Mouse (Mus musculus) kidney, postnatal 0 days (tissue): ENCODE data around the gene Ranbp3l. TPM values are rescaled to one million over a fixed set of nuclear protein-coding genes. Genes with fewer than 3 reads are reported as not detected.

Source experiments
- ATAC-seq: fragments of 200-750 bp; cut with Nextera tagmentation; replicated peaks from 2 replicates; pipeline ENCODE4 v1.8.0; 2017; ENCODE audit warnings: low read depth, moderate number of reproducible peaks, moderate TSS enrichment, moderate library complexity; ENCODE audit not compliant: low FRiP score
- DNase-seq: peaks from one replicate; pipeline ENCODE4 v3.0.0-alpha.2; 2016; ENCODE audit warnings: low spot score
- H3K27ac ChIP-seq: fragments of 300-500 bp; sonication (generic); 2 replicates; pipeline ENCODE4 v1.5.1; 2014; ENCODE audit warnings: mild to moderate bottlenecking
- H3K27me3 ChIP-seq: fragments of 300-500 bp; sonication (generic); 2 replicates; pipeline ENCODE4 v1.6.1; 2014; ENCODE audit warnings: low read length, mixed read lengths; ENCODE audit not compliant: insufficient read depth
- H3K36me3 ChIP-seq: fragments of 300-500 bp; sonication (generic); 2 replicates; pipeline ENCODE4 v1.6.1; 2014; ENCODE audit warnings: low read length, mixed read lengths; ENCODE audit not compliant: insufficient read depth
- H3K4me1 ChIP-seq: fragments of 300-500 bp; sonication (generic); replicated peaks from 2 replicates; pipeline ENCODE4 v1.6.1; 2014; ENCODE audit warnings: antibody characterized with exemption, low read length, mixed read lengths; ENCODE audit not compliant: insufficient read depth
- H3K4me2 ChIP-seq: fragments of 300-500 bp; sonication (generic); 2 replicates; pipeline ENCODE4 v1.6.1; 2014; ENCODE audit warnings: mild to moderate bottlenecking, low read length, moderate library complexity, mixed read lengths
- H3K4me3 ChIP-seq: fragments of 300-500 bp; sonication (generic); replicated peaks from 2 replicates; pipeline ENCODE4 v1.5.1; 2014; ENCODE audit warnings: low read depth, low read length
- H3K9ac ChIP-seq: fragments of 300-500 bp; sonication (generic); 2 replicates; pipeline ENCODE4 v1.6.1; 2014; ENCODE audit warnings: low read depth, low read length
- H3K9me3 ChIP-seq: fragments of 300-500 bp; sonication (generic); replicated peaks from 2 replicates; pipeline ENCODE4 v1.6.1; 2016; ENCODE audit warnings: low read length, inconsistent platforms, mixed read lengths
- CTCF ChIP-seq: IDR thresholded peaks from 2 replicates; pipeline ENCODE4 v1.5.1; 2016; ENCODE audit warnings: antibody characterized with exemption, low read depth, mild to moderate bottlenecking, moderate library complexity
- WGBS: fragments of 180-500 bp; shearing (Covaris S2); extraction: QIAGEN DNeasy Blood & Tissue Kit; methylation state at CpG from one replicate; pipeline ENCODE4 v1.1.7; 2014; 5-methylcytosine and 5-hydroxymethylcytosine counted together
- polyA plus RNA-seq: library from polyadenylated mRNA; unstranded; fragments of >200 nt; fragmentation: Nextera tagmentation; extraction: Ambion mirVana; gene quantifications from 2 replicates; pipeline ENCODE4 v1.2.1, GENCODE M21; 2015

Ranbp3l gene
- polyA plus RNA-seq, 1 experiment from 2014 or later = 37.8 TPM

DNA sequence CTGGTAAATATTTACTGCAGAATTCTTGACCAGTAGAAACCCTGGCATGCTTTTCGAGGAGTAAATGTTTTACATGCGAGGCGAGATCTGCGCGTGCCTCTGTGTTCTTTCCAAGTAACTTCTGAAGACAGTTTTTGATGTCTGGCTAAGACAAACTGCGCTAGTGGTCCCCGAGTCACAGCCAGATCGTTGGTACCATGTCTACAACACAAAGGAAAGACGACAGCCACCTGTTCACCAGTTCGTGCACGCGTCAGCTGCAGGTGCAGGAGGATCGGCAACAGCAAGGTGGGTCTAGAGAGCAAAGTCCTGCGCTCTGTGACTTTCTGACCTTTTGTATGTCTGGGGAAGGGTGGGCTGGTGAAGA lies 463 bp downstream of the Ranbp3l start:
- H3K27ac ChIP-seq = peak overlapping the region; percentile 73
- TF ChIP-seq CTCF = no peak
- ATAC-seq = peak; percentile 60

DNA sequence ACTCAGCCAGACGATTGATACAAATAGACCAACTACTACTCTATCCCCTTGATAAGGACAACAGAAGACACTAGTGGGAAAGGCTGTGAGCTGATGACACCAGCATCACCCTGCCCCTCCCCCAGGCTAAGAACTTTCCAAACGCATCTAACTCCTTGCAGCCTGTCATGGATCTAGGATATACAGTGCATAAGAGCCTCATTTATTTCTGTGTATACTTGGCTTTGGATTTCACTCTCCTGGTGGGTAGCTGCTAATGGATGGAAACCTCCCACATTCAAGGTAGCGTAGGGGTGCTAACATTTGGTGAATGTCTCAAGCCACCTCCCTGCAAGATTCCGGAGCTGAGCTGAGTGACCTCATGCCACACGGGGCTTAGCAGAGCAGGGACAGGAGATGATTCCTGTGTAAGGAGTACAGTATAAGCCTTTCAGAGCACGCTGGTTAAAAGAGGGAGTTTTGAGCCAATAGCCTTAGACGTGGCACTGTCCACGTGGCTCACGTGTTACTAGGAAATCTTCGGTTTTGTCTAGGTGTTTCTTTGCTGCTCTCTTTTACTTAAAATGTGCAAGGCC lies 1.4 kb downstream of the Ranbp3l start:
- Histone ChIP-seq H3K27ac (no peak overlapping the region), H3K27me3 (no peaks in the 10 kb centered on the region), H3K4me3 (0 out of 2 replicates have a peak overlapping the region, but pooled peaks have one; percentile 18), H3K36me3 (no peaks in the 10 kb centered on the region), H3K4me1 (0 out of 2 replicates have a peak, but pooled peaks cover 12% of the 10 kb centered on the region), H3K9me3 (no peaks in the 10 kb centered on the region), H3K4me2 (peak overlapping the region; percentile 49), H3K9ac (no peak overlapping the region)
- ATAC-seq (no peak; the same call in 1 of the 2 replicates), DNase-seq (peak; percentile 33)
- WGBS = 55% methylated on average over 10 of the region's 10 CpGs
- TF ChIP-seq CTCF = no peak

More for the DNA sequence above, 463 bp downstream of the Ranbp3l start:
- Histone ChIP-seq H3K36me3 (no peaks in the 10 kb centered on the region), H3K4me3 (peak overlapping the region; percentile 18), H3K4me1 (0 out of 2 replicates have a peak, but pooled peaks cover 12% of the 10 kb centered on the region), H3K27me3 (no peaks in the 10 kb centered on the region), H3K9me3 (no peaks in the 10 kb centered on the region), H3K9ac (no peak overlapping the region), H3K4me2 (peak overlapping the region; percentile 49)
- WGBS = 41% methylated on average over 14 of the region's 14 CpGs
- peak; percentile 15 for DNase-seq

DNA sequence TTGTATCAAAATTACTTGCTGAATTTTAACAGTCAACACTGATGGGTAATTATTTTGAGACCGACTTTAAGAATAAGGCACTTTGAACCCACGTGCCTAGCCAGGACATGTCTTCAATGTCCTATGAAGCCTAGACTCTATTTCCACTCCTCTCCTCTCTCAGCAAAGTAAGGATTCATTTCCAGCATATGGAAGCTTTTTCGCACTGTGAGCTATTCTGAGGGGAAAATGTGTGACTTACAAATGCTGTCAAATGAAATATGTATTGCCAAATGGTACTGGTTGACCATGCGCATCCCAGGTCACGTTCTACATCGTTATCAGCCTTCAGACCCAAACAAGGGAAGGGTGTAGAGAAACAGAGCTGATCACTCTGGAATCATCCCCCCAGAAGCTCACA lies 23.5 kb downstream of the Ranbp3l start:
- H3K27me3 ChIP-seq = no peaks in the 10 kb centered on the region
- no peaks in the 10 kb centered on the region for H3K36me3 ChIP-seq
- ATAC-seq (no peak), DNase-seq (no peak)
- no peak overlapping the region for H3K27ac ChIP-seq
- H3K9me3 ChIP-seq = no peaks in the 10 kb centered on the region
- H3K4me2 ChIP-seq = no peak overlapping the region
- no peak overlapping the region for H3K4me3 ChIP-seq
- H3K4me1 ChIP-seq = no peaks in the 10 kb centered on the region
- TF ChIP-seq CTCF = no peak
- no peak overlapping the region for H3K9ac ChIP-seq
- 91% methylated on average over 6 of the region's 6 CpGs for WGBS

DNA sequence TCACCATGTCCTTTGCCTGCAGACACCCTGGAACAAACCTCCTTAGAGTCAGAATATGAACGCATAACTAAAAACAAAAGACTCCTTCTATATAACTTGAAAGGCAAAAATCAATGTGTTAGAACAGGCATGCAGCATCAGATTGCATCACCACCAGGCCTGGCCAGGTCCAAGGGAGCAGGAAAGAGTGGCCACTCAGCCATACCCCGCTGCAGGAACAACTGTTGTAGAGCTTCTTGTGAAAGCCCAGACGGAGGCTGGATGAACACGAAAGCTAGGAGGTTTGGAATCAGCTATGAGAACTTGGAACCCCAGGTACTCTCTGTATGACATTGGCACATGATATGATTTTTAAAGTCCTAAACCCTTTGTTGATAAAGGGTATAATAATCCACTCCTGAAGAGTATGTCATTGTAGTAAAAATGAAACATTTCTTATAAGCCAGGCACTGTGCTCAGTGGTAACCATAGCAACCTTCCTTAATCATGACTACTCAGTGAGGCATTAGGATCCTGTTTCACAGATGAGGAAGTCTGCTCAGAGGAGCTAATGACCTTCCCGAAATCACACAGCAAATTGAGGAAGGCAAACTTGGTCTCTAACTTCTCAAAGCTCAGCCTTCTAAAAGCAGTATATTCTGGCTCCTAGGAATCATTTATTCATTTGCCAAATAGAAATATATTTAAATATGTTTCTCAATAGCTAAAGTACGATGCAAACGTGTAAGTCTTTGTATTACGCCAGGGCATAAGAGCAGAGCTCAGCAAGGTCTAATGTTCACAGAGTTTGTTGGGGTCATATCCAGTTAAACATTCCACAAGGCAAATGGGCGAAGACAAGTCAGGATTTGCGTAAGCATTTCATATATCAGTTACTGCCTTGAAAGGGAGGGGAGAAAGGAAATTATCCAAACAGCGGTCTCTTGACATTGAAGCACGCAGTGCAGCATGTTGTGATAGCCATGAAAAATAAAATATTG lies 24.4 kb downstream of the Ranbp3l start:
- Histone ChIP-seq H3K27ac (peak overlapping the region; percentile 27; the same call in 1 of the 2 replicates), H3K4me2 (no peak overlapping the region), H3K9ac (no peak overlapping the region), H3K36me3 (no peaks in the 10 kb centered on the region), H3K9me3 (no peaks in the 10 kb centered on the region), H3K4me1 (no peaks in the 10 kb centered on the region), H3K4me3 (no peak overlapping the region), H3K27me3 (no peaks in the 10 kb centered on the region)
- peak; percentile 93 for ATAC-seq
- TF ChIP-seq CTCF = no peak
- 52% methylated on average over 12 of the region's 12 CpGs for WGBS
- peak; percentile 43 for DNase-seq

DNA sequence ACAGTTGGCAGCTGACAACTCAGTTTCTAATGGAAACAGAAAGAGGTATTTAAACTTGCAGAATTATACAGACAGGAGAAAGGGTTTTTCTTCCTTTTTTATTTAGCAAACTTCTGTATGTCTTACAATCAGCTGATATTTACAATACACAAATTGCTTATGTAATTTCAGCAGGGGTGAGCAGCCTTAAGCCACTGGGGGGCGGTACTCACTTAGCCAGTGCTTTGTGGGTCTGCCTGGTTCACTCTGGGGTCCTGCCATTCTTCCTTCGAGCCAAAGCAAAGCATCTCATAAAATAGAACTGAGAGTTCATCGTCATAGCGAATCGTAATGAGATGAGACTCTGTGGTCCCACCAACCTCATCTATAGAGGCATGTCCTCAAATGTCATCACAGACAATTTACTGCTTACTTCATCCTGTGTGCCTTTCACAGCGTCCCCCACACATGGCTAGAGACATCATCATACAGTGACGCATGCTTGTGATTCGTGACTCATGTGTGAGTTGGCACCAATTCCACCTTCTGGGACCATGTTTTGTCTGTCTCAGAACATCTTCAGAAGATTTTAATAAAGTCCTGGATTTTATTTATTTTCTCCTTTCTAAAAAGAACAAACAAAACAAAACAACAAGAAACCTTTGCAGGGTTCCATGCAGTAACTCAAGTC lies 27.0 kb downstream of the Ranbp3l start:
- ATAC-seq = no peak
- 70% methylated on average over 8 of the region's 8 CpGs for WGBS
- Histone ChIP-seq H3K9me3 (no peaks in the 10 kb centered on the region), H3K27ac (no peak overlapping the region), H3K4me2 (no peak overlapping the region), H3K9ac (no peak overlapping the region), H3K27me3 (no peaks in the 10 kb centered on the region), H3K36me3 (no peaks in the 10 kb centered on the region), H3K4me1 (no peaks in the 10 kb centered on the region), H3K4me3 (no peak overlapping the region)
- no peak for DNase-seq
- peak; percentile 41; the same call in 1 of the 2 replicates for TF ChIP-seq CTCF

DNA sequence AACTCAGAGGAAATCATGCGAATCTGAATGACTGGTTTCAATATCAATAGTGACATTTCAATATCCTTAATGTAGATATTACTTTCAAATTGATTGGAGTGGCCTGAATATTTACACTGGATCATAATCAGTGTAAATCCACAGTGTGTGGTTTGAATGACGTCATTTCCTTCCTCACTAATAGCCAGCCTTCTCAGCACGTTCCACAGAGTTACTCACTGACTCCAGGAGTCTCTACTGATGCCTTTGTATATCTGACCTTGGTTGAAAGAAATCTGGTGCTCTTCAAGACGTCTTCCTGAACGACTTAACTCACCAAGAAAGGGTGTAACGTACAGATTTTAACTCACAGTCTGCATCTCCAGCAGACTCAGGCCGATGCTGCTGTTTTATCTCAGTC lies 27.7 kb downstream of the Ranbp3l start:
- no peak for DNase-seq
- H3K27me3 ChIP-seq = no peaks in the 10 kb centered on the region
- no peak for TF ChIP-seq CTCF
- no peak overlapping the region for H3K4me2 ChIP-seq
- WGBS = 54% methylated on average over 7 of the region's 7 CpGs
- H3K9ac ChIP-seq = no peak overlapping the region
- no peak overlapping the region for H3K4me3 ChIP-seq
- no peaks in the 10 kb centered on the region for H3K4me1 ChIP-seq
- no peak for ATAC-seq
- no peaks in the 10 kb centered on the region for H3K9me3 ChIP-seq
- H3K27ac ChIP-seq = no peak overlapping the region
- no peaks in the 10 kb centered on the region for H3K36me3 ChIP-seq
